Mouse (Mus musculus) gastrocnemius, postnatal 4 days (tissue): ENCODE results near the gene Jph4. TPM values are rescaled to one million over a fixed set of nuclear protein-coding genes. Genes with fewer than 3 reads are reported as not detected.
A peak's percentile ranks its signal among the peaks of the same experiment; 100 is the strongest.

Source experiments
- DNase-seq, 2 experiments: peaks; one replicate each; pipeline ENCODE4 v3.0.0; 2021 to 2022; ENCODE audit warnings: low spot score in 2 of 2, mixed read lengths in 2 of 2
- total RNA-seq, 2 experiments: library from RNA; stranded (reverse); gene quantifications; 2 replicates each; pipeline ENCODE4 v1.2.3; 2021

The Jph4 gene
- total RNA-seq, 2 experiments from 2014 or later, result 1.3 to 2.0 TPM

DNA sequence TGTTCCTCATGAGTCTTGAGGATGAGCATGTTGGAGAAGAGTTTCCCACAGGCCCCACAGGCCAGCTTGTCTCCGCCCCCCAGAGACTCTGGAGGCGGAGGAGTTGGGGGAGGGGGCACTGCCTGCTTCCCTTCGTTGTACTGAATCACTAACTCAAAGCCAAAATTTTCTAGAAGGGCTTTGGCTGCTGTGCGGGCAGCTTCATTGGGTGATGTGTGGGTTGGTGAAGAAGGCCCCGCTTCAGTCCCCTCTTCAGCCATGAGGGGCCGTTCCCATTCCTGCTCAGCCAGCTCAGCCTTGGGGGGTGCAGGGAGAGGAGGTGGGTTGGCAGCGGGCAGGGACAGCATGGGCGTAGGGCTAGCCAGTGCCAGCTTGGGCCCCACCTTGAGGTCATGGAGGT, 50.7 kb downstream of the Jph4 start:
- no peak for DNase-seq

DNA sequence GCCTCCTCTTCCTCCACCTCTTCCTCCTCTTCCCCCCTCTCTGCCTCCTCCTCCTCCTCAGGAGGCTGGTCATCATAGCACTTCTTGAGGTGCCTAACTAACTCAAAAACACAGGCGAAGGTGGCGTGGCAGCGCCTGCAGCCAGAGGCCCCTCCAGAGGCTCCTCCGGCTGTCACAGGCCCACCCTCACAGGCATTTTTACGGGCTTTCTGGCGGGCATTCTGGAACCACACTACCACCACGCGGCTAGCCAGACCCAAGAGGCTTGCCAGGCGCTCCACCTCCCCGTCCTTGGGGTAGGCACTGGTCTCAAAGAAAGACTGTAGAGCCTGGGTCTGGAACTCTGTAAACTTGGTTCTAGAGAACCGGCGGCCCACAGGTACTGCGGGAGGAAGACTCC, 51.3 kb downstream of the Jph4 start:
- DNase-seq, result no peak

DNA sequence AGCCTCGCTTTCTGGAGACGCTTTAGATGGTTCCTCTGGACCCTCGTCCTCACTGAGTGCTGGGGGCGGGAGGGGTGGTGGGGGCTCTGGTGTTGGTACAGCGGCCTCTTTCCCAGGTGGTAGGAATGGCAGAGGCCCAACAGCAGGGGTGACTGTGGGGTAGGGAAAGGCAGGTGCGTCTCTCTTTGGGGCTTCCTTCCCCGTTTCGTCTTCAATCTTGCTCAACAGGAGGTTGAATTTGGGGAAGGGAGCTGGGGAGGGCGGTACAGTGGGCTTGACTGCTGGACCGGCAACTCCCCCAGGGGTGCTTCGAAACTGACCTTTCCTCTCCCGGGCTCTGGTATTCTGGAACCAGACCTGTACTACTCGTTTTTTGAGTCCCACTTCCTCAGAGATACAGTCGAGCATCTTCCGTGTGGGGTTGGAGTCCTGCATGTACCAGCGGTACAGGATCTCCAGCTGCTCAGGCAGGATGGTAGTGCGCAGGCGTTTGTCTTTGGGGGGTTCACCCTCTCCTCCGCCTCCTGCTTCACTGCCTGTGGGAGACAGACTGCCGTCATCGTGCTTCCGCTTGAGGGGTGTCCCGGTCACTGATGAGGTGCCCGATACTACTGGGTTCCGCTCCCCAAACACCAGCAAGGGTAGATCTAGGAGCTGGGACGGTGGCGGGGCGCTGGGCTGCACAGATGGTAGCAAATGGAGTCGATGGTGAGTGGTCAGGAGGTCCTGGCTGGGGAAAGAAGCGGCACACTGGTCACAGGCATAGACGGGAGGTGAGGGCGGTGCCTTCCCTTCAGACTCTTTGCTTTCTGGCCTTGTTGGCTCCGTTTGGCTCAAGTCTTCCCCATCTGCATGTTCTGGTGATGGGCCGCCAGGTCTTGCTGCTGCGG, 52.0 kb downstream of the Jph4 start:
- no peak for DNase-seq

DNA sequence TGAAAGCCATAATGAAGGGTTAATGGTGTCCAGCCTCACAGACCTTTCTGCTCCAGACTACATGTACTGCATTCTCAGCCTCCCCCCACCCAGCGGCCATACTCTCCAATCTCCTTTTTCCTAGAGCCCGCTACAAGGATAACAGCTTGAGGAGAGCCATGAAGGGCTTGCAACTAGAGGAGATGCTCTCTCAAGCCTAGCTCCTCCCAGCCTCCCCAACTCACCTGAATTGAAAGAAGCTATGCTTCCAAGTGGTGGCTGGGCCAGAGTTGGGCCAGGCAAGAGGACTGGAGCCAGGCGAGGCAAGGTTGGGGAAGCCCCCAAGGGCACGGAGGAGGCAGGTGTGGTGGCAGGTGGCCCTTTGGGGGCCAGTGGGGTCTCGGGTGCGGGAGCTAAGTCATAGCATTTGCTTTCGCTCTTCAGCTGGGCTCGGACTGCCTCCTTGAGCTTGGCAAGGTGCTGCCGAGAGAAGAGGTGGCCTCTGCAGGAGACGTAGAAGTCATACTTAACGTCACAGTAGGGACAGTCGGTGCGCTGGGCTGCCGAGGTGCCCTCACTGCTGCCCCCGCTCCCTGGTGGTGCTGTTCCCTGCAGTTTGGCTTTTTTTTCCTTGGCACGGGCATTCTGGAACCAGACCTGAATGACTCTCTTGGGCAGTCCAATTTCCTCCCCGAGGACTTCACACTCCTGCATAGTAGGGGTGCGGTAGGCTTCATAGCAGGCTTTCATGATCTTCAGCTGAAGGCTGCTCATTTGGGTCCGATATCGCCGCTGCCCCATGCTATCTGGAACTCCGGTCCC, 53.0 kb downstream of the Jph4 start:
- DNase-seq, result no peak

DNA sequence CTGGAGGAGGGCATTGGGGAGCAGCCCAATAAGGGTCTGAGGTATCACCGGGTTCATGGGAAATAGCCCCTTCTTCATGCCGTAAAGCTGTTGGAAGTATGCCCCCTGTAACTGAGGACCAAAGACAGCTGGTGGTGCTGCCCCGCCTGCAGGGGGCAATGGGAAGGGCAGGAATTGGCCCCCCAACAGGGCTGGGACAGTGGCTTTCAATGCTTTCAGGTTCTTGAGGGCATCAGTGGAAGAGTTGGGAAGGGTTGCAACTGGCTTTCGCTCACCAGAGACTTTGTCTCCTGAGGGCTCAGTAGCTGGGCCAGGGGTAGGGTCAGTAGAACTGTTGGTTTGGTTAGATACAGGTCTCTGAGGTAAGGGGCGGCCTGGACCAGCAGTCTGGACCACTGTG, 53.6 kb downstream of the Jph4 start:
- DNase-seq, result no peak

DNA sequence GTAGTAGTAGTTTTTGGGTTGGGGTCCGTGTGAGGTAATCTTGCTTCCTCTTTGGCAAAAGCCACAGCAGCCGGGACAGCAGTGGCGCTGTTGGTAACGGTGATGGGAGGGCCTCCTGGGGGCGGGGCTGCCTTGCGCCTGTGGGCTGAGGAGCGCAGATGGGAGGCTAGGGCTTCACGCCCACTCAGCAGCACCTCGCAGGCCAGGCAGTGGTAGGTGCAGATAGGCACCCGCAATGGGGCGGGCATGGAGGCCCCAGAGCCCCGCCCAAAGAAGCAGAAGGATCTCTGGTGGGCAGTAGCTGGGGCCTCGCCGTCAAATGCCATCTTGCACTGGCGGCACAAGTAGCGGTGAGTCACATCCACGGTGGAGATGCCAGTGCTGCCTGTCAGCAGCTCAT, 54.1 kb downstream of the Jph4 start:
- peak in 1 of 2 experiments; percentile 31 for DNase-seq

DNA sequence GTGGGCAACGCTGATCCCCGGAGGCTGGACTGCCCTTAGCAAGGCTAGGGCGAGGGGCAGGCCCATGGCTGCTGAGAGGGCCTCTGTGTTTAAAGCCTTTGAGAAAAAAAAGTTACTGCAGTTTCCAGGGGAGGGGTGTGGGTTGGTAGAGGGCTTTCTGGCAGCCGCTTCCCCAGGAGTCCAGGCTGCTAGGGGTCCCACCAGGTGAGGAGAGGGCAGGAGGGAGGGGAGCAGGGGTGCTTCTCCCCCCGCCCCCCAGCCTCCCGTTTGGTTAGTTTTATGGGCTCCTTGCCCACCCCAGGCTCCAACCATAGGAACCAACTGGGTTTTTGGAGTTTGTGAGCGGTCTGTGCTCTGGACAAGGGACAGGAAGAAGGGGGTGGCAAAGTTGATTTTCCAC, 54.9 kb downstream of the Jph4 start:
- no peak for DNase-seq

DNA sequence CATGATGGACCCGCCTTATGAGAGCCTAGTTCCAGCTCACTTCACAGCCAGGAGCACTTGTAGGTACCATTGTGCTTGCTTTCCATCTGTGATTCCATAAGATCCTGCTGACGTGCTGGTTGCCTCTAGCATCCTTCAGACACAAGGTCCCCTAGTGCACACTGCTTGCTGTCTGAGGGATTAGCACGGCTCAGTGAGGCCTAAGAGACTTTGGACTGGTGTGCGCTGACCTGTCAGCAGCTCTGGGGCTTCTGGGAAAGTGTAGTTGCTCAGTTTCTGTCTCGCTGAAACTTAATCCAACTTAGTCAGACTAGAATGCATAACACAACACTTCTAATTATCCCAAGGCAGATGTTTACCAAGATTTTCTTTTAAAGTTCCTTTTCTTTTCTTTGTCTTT, 56.8 kb downstream of the Jph4 start:
- DNase-seq, result no peak

DNA sequence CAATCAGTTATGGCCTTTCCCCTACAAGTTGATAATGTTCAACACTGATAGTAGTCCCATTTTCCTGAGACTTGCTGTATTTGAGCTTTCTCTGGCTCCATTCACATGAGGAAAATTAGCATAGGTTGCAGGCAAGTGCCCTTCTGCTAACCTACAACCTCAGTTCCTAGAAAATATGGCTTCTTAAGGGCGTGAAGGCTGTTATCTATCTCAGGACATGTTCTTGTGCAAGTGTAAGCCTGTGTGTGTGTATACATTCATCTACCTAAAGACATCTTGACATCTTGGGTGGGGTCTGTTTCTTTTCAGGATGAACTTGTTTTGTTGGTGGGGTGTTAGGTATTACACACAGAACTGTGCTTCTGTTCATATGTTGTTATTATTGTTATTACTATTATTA, 57.7 kb downstream of the Jph4 start:
- no peak for DNase-seq

Other genes starting within 250 kb of the Jph4 start
- 1 to 10 TPM; 8.0 to 9.3 TPM for gene Homez, start 246.0 kb downstream of the Jph4 start, total RNA-seq
- gene Ppp1r3e, start 239.4 kb downstream of the Jph4 start, total RNA-seq, result 1 to 10 TPM; 8.1 to 9.2 TPM
- gene Bcl2l2, start 233.6 kb downstream of the Jph4 start, total RNA-seq, result 10 to 100 TPM; 35.4 to 38.7 TPM
- gene Gm20521, start 233.5 kb downstream of the Jph4 start, total RNA-seq, result 1 to 10 TPM; 2.3 to 4.1 TPM
- gene Pabpn1, start 224.4 kb downstream of the Jph4 start, total RNA-seq, result 100 to 1,000 TPM; 120 to 149 TPM
- 10 to 100 TPM; 22.5 to 27.5 TPM for gene Slc22a17, start 203.8 kb downstream of the Jph4 start, total RNA-seq
- gene Efs, start 190.8 kb downstream of the Jph4 start, total RNA-seq, result 10 to 100 TPM; 31.1 to 32.4 TPM
- gene Il25, start 184.2 kb downstream of the Jph4 start, total RNA-seq, result not detected
- 1 to 10 TPM; 3.8 to 4.1 TPM for gene Cmtm5, start 180.7 kb downstream of the Jph4 start, total RNA-seq
- gene Myh6, start 150.0 kb downstream of the Jph4 start, total RNA-seq, result 100 to 1,000 TPM; 112 to 118 TPM
- gene Gm17428, start 140.0 kb downstream of the Jph4 start, total RNA-seq, result not detected
- gene Myh7, start 122.3 kb downstream of the Jph4 start, total RNA-seq, result 100 to 1,000 TPM; 492 to 506 TPM
- 10 to 100 TPM; 29.2 to 32.7 TPM for gene Ngdn, start 101.5 kb downstream of the Jph4 start, total RNA-seq
- 1 to 10 TPM; 2.9 to 4.0 TPM for gene Zfhx2, start 24.6 kb downstream of the Jph4 start, total RNA-seq
- gene Thtpa, start 22.2 kb downstream of the Jph4 start, total RNA-seq, result 10 to 100 TPM; 12.9 to 14.0 TPM
- gene Ap1g2, start 10.3 kb downstream of the Jph4 start, total RNA-seq, result 1 to 10 TPM; 6.5 to 8.3 TPM
- gene Dhrs2, start 105.1 kb upstream of the Jph4 start, total RNA-seq, result under 1 TPM in 1 of 2 experiments, not detected in 1; 0.34 TPM